Mouse (Mus musculus): ENCODE measurements around the gene Mall. TPM values are rescaled to one million over a fixed set of nuclear protein-coding genes. Genes with fewer than 3 reads are reported as not detected.

Gene Mall
- total and polyA plus RNA-seq, 3 experiments: not detected

- H3K27me3 ChIP-seq (ENCODE audit: control insufficient read depth in 1 of 2, insufficient read depth in 2 of 2, low read length in 2 of 2): peaks cover 3% of the 10 kb centered on the region in 2 experiments; a peak in 3 of 4 replicates
- no peak overlapping the region for H3K4me3 ChIP-seq (ENCODE audit: control insufficient read depth in 1 of 2, insufficient read depth in 1 of 2, low read depth in 2 of 2, low read length in 2 of 2)
- TF ChIP-seq MEF2A (IDR thresholded peaks at IDR 0.05; ENCODE audit: extremely low read depth, insufficient replicate concordance, low read depth, low read length, poor library complexity, severe bottlenecking) (no peak), TAL1 (IDR thresholded peaks at IDR 0.05; ENCODE audit: low read length) (no peak), POLR2AphosphoS2 (IDR thresholded peaks at IDR 0.05; ENCODE audit: low read length) (no peak), JUND (IDR thresholded peaks at IDR 0.05; ENCODE audit: low read depth, low read length) (no peak), CHD1 (IDR thresholded peaks at IDR 0.05; ENCODE audit: low read depth, low read length) (no peak), TBP (IDR thresholded peaks at IDR 0.05; ENCODE audit: low read depth, low read length) (no peak), E2F4 (IDR thresholded peaks at IDR 0.05; ENCODE audit: borderline replicate concordance, low read depth, low read length) (no peak), ELF1 (IDR thresholded peaks at IDR 0.05; ENCODE audit: low read depth, low read length) (no peak), MAFK (IDR thresholded peaks at IDR 0.05; ENCODE audit: borderline replicate concordance, low read depth, low read length) (no peak), NRF1 (IDR thresholded peaks at IDR 0.05; ENCODE audit: insufficient read depth, low read depth, low read length, poor library complexity, severe bottlenecking) (no peak), GATA1 (IDR thresholded peaks at IDR 0.05; ENCODE audit: low read depth, low read length) (no peak), CTCF (IDR thresholded peaks at IDR 0.05 in 2 of 3, conservative IDR thresholded peaks at IDR 0.05 in 1 of 3; ENCODE audit: control insufficient read depth in 1 of 3, insufficient read depth in 1 of 3, low read depth in 2 of 3, low read length in 3 of 3, poor library complexity in 1 of 3, severe bottlenecking in 1 of 3) (no peak), BHLHE40 (IDR thresholded peaks at IDR 0.05; ENCODE audit: borderline replicate concordance, low read depth, low read length) (no peak), MYB (IDR thresholded peaks at IDR 0.05; ENCODE audit: low read depth, low read length) (no peak), ZNF384 (IDR thresholded peaks at IDR 0.05; ENCODE audit: low read depth, low read length) (no peak), TCF12 (IDR thresholded peaks at IDR 0.05; ENCODE audit: low read depth, low read length) (no peak), ZC3H11A (IDR thresholded peaks at IDR 0.05; ENCODE audit: low read depth, low read length) (no peak), GABPA (IDR thresholded peaks at IDR 0.05; ENCODE audit: low read depth, low read length) (no peak), MAX (IDR thresholded peaks at IDR 0.05; ENCODE audit: low read length) (no peak)
- no peak overlapping the region for H3K27ac ChIP-seq (ENCODE audit: control insufficient read depth, low read depth, low read length)
- no peaks in the 10 kb centered on the region for H3K36me3 ChIP-seq (ENCODE audit: control insufficient read depth in 1 of 2, insufficient read depth in 2 of 2, low read length in 2 of 2)
- H3K79me2 ChIP-seq (ENCODE audit: control insufficient read depth, insufficient read depth, low read length, poor library complexity): no peaks in the 10 kb centered on the region
- no peak overlapping the region for H3K9ac ChIP-seq (ENCODE audit: control insufficient read depth, low read depth, low read length, poor library complexity, severe bottlenecking)
- H3K4me1 ChIP-seq (ENCODE audit: control insufficient read depth in 1 of 2, insufficient read depth in 2 of 2, low read length in 2 of 2): no peaks in the 10 kb centered on the region
- no peaks in the 10 kb centered on the region for H3K9me3 ChIP-seq (replicated peaks; ENCODE audit: insufficient read depth, low read length)
- no peak for DNase-seq (ENCODE audit: low read depth, low spot score)
Observed at GRCm38 (mm10) chr2:127655419-127655818, 74.3 kb downstream of the Mall start.

GRCm38 (mm10) chr2:127654786-127655185, 74.9 kb downstream of the Mall start:
- no peak for DNase-seq (ENCODE audit: low read depth, low spot score)
- Histone ChIP-seq H3K9me3 (replicated peaks; ENCODE audit: insufficient read depth, low read length) (no peaks in the 10 kb centered on the region), H3K4me1 (ENCODE audit: control insufficient read depth in 1 of 2, insufficient read depth in 2 of 2, low read length in 2 of 2) (no peaks in the 10 kb centered on the region), H3K79me2 (ENCODE audit: control insufficient read depth, insufficient read depth, low read length, poor library complexity) (no peaks in the 10 kb centered on the region), H3K27me3 (ENCODE audit: control insufficient read depth in 1 of 2, insufficient read depth in 2 of 2, low read length in 2 of 2) (peaks cover 3% of the 10 kb centered on the region in 2 experiments; a peak in 3 of 4 replicates), H3K4me3 (ENCODE audit: control insufficient read depth in 1 of 2, insufficient read depth in 1 of 2, low read depth in 2 of 2, low read length in 2 of 2) (no peak overlapping the region), H3K27ac (ENCODE audit: control insufficient read depth, low read depth, low read length) (no peak overlapping the region), H3K36me3 (ENCODE audit: control insufficient read depth in 1 of 2, insufficient read depth in 2 of 2, low read length in 2 of 2) (no peaks in the 10 kb centered on the region), H3K9ac (ENCODE audit: control insufficient read depth, low read depth, low read length, poor library complexity, severe bottlenecking) (no peak overlapping the region)
- 0 out of 2 replicates have a peak, but pooled peaks have one; percentile 18 for TF ChIP-seq ZKSCAN1 (IDR thresholded peaks at IDR 0.05; ENCODE audit: low read depth, low read length)
- no peak for TF ChIP-seq NELFE (IDR thresholded peaks at IDR 0.05; ENCODE audit: low read depth, low read length)

Other genes starting within 250 kb of the Mall start
- gene Kcnip3, start 207.8 kb downstream of the Mall start, total RNA-seq (2012; rRNA removed): not detected in 2 replicates
- gene Kcnip3, start 207.8 kb downstream of the Mall start, polyA plus RNA-seq (2012; ENCODE audit: insufficient read depth in 1 of 2, insufficient read length in 2 of 2, low read depth in 1 of 2, low replicate concordance in 2 of 2, missing spikeins in 1 of 2): under 1 TPM in 1 of 2 experiments, not detected in 1; 0.22 TPM
- not detected in 2 replicates for gene Prom2, start 188.5 kb downstream of the Mall start, total RNA-seq (2012; rRNA removed)
- gene Prom2, start 188.5 kb downstream of the Mall start, polyA plus RNA-seq (2012; ENCODE audit: insufficient read depth in 1 of 2, insufficient read length in 2 of 2, low read depth in 1 of 2, low replicate concordance in 2 of 2, missing spikeins in 1 of 2): not detected
- gene Zfp661, start 142.8 kb downstream of the Mall start, total RNA-seq (2012; rRNA removed): 2.7 and 4.2 TPM in 2 replicates
- 1 to 10 TPM in 1 of 2 experiments, not detected in 1; 5.9 TPM for gene Zfp661, start 142.8 kb downstream of the Mall start, polyA plus RNA-seq (2012; ENCODE audit: insufficient read depth in 1 of 2, insufficient read length in 2 of 2, low read depth in 1 of 2, low replicate concordance in 2 of 2, missing spikeins in 1 of 2)
- 124 and 133 TPM in 2 replicates for gene Mrps5, start 142.7 kb downstream of the Mall start, total RNA-seq (2012; rRNA removed)
- gene Mrps5, start 142.7 kb downstream of the Mall start, polyA plus RNA-seq (2012; ENCODE audit: insufficient read depth in 1 of 2, insufficient read length in 2 of 2, low read depth in 1 of 2, low replicate concordance in 2 of 2, missing spikeins in 1 of 2): 1,000 to 10,000 TPM in 1 of 2 experiments, 100 to 1,000 TPM in 1; 124 to 1,057 TPM
- gene Mal, start 73.2 kb downstream of the Mall start, total RNA-seq (2012; rRNA removed): not detected in 2 replicates
- not detected for gene Mal, start 73.2 kb downstream of the Mall start, polyA plus RNA-seq (2012; ENCODE audit: insufficient read depth in 1 of 2, insufficient read length in 2 of 2, low read depth in 1 of 2, low replicate concordance in 2 of 2, missing spikeins in 1 of 2)
- gene Nphp1, start 59.0 kb upstream of the Mall start, total RNA-seq (2012; rRNA removed): 16.9 and 19.1 TPM in 2 replicates
- gene Nphp1, start 59.0 kb upstream of the Mall start, polyA plus RNA-seq (2012; ENCODE audit: insufficient read depth in 1 of 2, insufficient read length in 2 of 2, low read depth in 1 of 2, low replicate concordance in 2 of 2, missing spikeins in 1 of 2): 10 to 100 TPM; 37.1 to 63.6 TPM
- 37.5 and 44.2 TPM in 2 replicates for gene Mtln, start 62.6 kb upstream of the Mall start, total RNA-seq (2012; rRNA removed)
- 10 to 100 TPM in 1 of 2 experiments, not detected in 1; 29.8 TPM for gene Mtln, start 62.6 kb upstream of the Mall start, polyA plus RNA-seq (2012; ENCODE audit: insufficient read depth in 1 of 2, insufficient read length in 2 of 2, low read depth in 1 of 2, low replicate concordance in 2 of 2, missing spikeins in 1 of 2)
- 34.6 and 43.2 TPM in 2 replicates for gene Bub1, start 101.9 kb upstream of the Mall start, total RNA-seq (2012; rRNA removed)
- gene Bub1, start 101.9 kb upstream of the Mall start, polyA plus RNA-seq (2012; ENCODE audit: insufficient read depth in 1 of 2, insufficient read length in 2 of 2, low read depth in 1 of 2, low replicate concordance in 2 of 2, missing spikeins in 1 of 2): 100 to 1,000 TPM in 1 of 2 experiments, 10 to 100 TPM in 1; 57.2 to 618 TPM
- gene Acoxl, start 108.9 kb upstream of the Mall start, total RNA-seq (2012; rRNA removed): 0.29 and 0.31 TPM in 2 replicates
- under 1 TPM in 1 of 2 experiments, not detected in 1; 0.39 TPM for gene Acoxl, start 108.9 kb upstream of the Mall start, polyA plus RNA-seq (2012; ENCODE audit: insufficient read depth in 1 of 2, insufficient read length in 2 of 2, low read depth in 1 of 2, low replicate concordance in 2 of 2, missing spikeins in 1 of 2)

All from MEL (cell line).